Mouse (Mus musculus): ENCODE measurements at regions not wholly inside any gene's neighbourhood (a gene's known extent, or its start where the extent isn't known, plus 50 kb on each side); places are given as distances from the start of the nearest gene placed in this dataset.

DNA sequence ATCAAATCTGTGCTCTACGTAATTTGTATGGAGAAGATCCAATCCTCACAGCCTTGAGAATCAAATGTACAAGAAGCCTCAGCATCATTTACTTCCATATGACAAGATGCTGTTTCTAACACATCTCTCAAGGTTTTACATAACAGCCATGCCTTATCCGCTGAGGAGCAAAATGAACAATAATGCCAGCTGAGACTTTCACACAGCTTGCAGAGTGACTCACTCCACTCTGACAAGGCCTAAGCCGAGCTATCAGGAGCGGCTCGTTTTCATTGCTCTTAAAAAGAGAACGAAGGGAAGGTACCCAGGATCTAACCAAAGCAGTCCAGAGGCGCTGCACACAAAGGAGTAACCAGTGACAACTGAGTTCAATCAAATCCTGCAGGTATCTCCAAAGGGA is 803.5 kb downstream of the Efna5 start:
- DNase-seq, result no peak

DNA sequence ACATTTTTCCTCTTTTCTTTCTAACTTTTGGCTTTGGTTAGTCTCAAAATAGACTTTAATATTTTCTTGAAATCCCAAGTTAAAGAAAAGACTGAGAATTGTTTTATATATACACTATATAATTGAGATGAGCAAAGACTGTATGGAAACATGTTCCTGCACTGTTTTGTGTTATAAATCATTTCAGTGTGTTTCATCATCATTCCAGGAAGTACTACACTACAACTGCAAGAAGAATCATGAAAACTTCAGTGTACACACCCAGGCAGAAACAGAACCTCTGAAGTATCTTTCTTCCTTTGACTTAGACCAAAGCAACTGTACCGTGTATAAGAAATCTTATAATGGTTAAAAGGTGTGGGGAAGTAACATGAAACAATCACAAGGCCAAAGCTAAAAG is 816.2 kb downstream of the Efna5 start:
- DNase-seq, result no peak

DNA sequence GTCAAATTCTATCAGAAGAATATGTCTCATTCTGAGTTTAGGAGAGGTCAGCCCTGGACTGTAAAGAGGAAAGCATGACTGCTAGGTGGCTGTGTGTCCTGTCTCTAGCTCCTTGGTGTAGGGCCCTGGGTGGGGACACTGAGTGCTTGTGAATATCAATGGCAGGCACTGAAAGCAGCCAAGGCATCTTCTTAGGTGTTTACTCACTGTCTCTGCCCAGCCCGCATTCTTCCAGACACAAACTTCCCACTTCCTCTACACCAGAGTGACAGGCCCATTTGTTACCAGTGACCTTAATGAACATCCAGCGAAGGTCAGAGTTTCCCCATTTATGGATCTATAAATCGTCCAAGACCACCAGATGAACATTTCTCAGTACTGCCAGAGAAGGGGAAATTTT is 823.1 kb downstream of the Efna5 start:
- DNase-seq, result no peak

DNA sequence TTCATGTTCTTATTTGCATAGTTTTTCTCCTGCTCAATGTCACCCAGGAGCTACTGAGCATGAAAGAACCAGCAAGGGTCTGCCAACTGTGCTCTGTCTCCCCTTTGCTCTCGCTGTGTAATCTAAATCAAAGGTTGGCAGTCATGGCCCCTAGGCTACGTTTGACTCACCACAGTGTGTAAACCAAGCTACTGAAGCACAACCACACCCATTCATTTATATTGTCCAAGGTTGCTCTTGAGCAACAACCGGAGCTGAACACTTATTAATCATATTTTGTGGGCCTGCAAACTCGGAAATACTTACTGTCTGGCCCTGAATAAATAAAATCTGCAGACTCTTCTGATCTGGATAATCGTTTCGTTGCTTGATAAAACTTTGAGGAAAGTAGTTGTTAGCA is 826.3 kb downstream of the Efna5 start:
- DNase-seq, result no peak

- DNase-seq, result no peak
Measured at GRCm38 (mm10) chr17:62048989-62049388, 832.1 kb downstream of the Efna5 start.

GRCm38 (mm10) chr17:62030614-62031013 is 850.5 kb downstream of the Efna5 start:
- DNase-seq, result no peak

Data from gastrocnemius, postnatal 25 days (tissue).